Mouse (Mus musculus) heart, adult 2 months (tissue): ENCODE results near the gene Pdia4.
"Not testable (repeated sequence)": the region's sequence is repeated elsewhere in the genome, so short reads cannot be mapped to it uniquely, and the experiment has no call there.

Source experiments
- CTCF ChIP-seq: fragments of 200-600 bp; IDR thresholded peaks from 2 replicates; pipeline ENCODE4 v1.8.1; 2022; ENCODE audit warnings: antibody characterized with exemption, mild to moderate bottlenecking, moderate library complexity
- EP300 ChIP-seq: fragments of 200-500 bp; IDR thresholded peaks from 2 replicates; pipeline ENCODE4 v1.6.1; 2011; ENCODE audit warnings: low read depth, low read length, control low read depth; ENCODE audit not compliant: insufficient read depth
- POLR2A ChIP-seq: fragments of 200-500 bp; IDR thresholded peaks from 2 replicates; pipeline ENCODE4 v1.6.1; 2011; ENCODE audit warnings: mild to moderate bottlenecking, low read depth, low read length, control low read depth; ENCODE audit not compliant: insufficient read depth

DNA sequence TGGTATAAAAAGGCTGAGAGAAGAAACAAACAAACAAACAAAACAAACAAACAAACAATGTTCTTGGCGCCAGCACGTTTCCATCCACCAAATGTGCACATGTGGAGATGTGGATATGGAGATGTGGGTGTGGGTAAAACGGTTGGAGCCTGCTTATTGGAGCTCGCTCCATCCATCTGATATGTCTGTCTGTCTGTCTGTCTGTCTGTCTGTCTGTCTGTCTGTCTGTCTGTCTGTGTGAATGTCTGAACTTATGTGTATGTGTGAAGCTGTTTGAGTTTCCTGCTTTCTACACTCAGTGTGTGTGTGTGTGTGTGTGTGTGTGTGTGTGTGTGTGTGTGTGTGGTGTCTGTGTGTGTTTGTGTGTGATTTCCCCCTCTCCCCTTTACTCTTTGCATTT, 43.4 kb downstream of the Pdia4 start:
- TF ChIP-seq POLR2A, CTCF, EP300: not testable (repeated sequence)
